Mouse (Mus musculus) forelimb bud, embryonic 11.5 days (tissue): ENCODE measurements at regions not wholly inside any gene's neighbourhood (a gene's known extent, or its start where the extent isn't known, plus 50 kb on each side); places are given as distances from the start of the nearest gene placed in this dataset.

Experiments
- DNase-seq: peaks from one replicate; pipeline ENCODE4 v3.0.0-alpha.2; 2012; ENCODE audit warnings: low read depth, low spot score

DNA sequence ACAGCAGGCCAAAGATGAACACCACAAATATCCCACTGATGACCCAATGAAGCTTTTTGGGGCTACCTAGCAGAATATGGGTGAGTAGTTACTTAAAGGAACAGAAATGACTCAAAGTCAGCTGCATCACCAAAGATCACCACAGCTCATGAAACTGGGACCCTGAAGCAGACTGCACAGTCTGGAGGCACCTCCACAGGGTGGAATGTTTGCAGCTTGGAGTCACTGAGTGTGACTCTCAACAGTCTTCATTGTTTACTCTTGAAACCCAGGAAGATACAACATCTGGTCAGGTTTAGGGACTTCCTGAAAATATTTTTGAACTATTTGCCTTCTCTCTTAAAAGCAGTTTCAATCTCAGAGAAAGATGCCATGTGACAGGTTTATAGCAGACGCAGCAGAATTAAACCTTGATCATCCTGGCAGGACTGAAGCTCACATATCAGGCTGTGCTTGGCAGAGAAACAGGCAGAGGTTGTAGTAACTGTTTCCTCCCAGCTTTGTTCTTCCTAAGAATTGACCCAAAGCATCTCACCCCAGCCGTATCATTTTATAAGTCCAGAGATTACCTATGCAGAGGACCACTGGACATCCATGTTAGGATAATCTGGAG lies 944.1 kb upstream of the Adgrl4 start:
- no peak for DNase-seq

GRCm38 (mm10) chr3:150530966-150531365 lies 906.7 kb upstream of the Adgrl4 start:
- DNase-seq: no peak

GRCm38 (mm10) chr3:150543118-150543517 lies 894.6 kb upstream of the Adgrl4 start:
- DNase-seq: no peak

GRCm38 (mm10) chr3:150588474-150588873 lies 849.2 kb upstream of the Adgrl4 start:
- DNase-seq: peak; percentile 33

DNA sequence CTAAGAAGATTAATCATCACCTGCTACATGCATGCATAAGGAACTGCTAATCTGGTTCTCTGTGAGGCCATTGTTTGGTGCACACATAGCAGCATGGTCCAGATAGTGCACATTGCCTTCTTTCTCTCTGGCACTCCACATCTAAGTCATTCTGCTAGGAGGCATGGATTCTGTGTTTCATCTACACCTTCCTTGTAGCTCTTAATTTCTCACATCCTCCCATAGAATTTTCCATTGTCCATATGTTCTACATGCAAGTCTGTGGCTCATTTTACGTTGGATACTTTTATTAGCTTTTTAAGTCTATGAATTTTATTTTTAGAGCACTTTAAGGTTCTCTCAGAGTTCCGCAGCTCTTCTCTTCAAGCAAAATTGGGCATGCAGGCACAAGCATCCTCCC lies 846.7 kb upstream of the Adgrl4 start:
- DNase-seq: no peak

- DNase-seq: no peak
Measured at GRCm38 (mm10) chr3:150603400-150604095, 834.1 kb upstream of the Adgrl4 start.

GRCm38 (mm10) chr3:150610681-150611101 lies 827.0 kb upstream of the Adgrl4 start:
- DNase-seq: peak; percentile 13

- no peak for DNase-seq
Measured at GRCm38 (mm10) chr3:150637544-150637943, 800.1 kb upstream of the Adgrl4 start.

DNA sequence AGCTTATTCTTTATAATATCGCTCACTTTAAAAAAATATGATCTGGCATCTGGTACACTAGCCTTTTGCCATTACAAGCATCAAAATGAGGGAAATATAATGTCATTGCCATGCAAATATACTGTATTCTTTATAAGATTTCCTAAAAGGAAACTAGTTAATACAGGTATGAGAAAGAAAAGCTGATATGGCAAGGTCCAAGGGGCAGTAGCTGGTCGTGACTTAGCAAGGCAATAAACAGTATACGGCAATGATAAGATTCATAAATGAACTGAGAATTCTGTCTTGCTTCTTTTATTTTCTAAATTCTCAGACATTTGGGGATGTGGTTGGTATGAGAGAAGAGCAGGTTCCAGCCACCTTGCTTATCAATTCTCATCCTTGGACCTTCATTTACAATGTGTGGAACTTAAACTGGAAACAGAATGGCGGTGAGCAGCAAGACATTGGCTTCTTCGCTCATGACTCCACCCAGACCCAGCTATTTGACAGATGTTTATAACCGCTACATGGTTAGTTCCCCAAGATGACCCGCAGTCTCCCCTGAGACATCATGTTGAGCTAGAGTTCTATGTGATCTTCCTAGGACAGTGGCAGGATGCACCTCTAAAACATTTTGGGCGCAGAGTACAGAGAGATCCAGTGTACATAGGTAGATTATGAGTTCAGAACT lies 797.5 kb upstream of the Adgrl4 start:
- DNase-seq: no peak

GRCm38 (mm10) chr3:150648040-150648439 lies 789.6 kb upstream of the Adgrl4 start:
- no peak for DNase-seq

DNA sequence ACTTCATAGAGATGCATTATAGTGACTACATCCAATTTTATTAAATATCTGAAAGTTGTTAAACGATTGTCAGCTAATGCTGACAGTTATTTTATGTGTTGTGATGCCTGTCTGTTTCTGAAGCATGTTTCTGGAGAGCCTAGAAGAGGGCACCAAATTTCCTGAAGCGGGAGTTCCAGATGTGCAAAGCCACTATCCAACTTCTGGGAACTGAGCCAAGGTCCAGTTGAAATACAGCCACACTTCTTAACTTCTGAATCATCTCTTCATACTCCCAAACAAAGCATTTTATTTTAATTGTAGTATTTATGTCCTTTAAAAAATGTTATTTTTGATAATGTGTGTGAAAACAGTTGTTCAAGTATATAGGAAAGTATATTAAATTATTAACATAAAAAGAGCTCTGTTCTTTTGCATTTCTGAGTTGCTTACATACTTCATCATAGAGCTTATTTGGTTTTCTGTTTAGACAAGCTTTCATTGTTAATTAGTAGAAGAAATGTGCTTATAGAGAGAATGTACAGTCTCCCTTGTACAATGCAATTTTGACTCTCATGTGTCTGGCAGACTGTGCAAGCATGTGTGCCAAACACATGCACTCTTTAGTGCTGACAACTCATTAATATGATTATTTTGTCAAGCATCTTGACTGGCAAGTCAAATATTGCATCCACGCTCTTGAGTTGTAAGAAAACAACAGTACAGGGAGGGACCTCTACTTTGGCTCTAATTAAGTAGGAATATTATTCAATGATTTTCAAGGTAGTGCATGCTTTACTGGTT lies 787.7 kb upstream of the Adgrl4 start:
- no peak for DNase-seq

DNA sequence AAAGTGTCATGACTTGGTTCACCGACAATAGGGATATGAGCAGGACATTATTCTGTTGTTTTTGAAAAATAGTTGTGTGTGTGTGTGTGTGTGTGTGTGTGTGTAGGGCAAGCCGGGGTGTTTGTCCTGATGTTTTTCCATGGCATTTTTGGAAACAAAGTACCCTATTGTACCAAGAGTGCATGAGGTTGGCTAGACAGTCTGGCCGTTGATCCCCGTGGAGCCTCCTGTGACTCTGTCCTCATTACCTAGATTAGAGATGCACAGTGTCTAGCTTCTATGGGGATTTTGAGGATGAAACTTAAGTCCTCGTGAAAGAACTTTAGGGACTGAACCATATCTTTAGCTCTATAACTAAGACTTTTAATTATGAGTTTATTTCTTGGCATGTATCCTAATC lies 741.9 kb upstream of the Adgrl4 start:
- DNase-seq: no peak

GRCm38 (mm10) chr3:150699990-150700389 lies 737.7 kb upstream of the Adgrl4 start:
- no peak for DNase-seq
